Mouse (Mus musculus): Measurements from ENCODE around the gene March2.
"Not testable (repeated sequence)": the region's sequence is repeated elsewhere in the genome, so short reads cannot be mapped to it uniquely, and the experiment has no call there.

The March2 gene

GRCm38 (mm10) chr17:33718384-33718881 lies at the start of gene March2:
March2 (minus strand) TSS chr17:33718670.
- DNase-seq (ENCODE audit: low spot score), result peak; percentile 98

- DNase-seq (ENCODE audit: low spot score), result no peak
Observed at GRCm38 (mm10) chr17:33766389-33766788, 47.9 kb upstream of the March2 start.

- peak; percentile 99 for DNase-seq (ENCODE audit: low spot score)
Observed at GRCm38 (mm10) chr17:33760255-33761165, 42.0 kb upstream of the March2 start, which contains the start of gene Rab11b. Rab11b (minus strand) TSS chr17:33760530.

GRCm38 (mm10) chr17:33759767-33760254 lies 41.3 kb upstream of the March2 start:
- peak; percentile 94 for DNase-seq (ENCODE audit: low spot score)

DNA sequence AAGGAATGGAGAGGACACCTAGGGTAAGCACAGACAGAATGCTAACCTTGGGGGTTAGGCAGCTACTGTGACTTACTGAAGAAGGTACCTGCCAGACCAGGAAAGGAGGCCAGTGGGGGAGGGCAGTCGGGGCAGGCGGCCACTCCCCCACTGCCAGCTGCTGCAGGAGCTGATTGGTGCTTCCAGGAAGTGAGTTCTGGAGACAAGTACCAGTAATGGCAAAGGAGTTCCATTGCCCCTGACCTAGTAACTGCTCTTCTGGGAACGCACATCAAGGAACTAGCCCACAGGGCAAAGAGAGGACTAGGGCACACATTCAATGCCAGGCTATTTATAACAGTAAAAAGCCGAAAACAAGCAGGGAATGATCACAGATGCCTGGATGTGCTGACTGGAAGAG lies 38.8 kb upstream of the March2 start:
- no peak for DNase-seq (ENCODE audit: low spot score)

DNA sequence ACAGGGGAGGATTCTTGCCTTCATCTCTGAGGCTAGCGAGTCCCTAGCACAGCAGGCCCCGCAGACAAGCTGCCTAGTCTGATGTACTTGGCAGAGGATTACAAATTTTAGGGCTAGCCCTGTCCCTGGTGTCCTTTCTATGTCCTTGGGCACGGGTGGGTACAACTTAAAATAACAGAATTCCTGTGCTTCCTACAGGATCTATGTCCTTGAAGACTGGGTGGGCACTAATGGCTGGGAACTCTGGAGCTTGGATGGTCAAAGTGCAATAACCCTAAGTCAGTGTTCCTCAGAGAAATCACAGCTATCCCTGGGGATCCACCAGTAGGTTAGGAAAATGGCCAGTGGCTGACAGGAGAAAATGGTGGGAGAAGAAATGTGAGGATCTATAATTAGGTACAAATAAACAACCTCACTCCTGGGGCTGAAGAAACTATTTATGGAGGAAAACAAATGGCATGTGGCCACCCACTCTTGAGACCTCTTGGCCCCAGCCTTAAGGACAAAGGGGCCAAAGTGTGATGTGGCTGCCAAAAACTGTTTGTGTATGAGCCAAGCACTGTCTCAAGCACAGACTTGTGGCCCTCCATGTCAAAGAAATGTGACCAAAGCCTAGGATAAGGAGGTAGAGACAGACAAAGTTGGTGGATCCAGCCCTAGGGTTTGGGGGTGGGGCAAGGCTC lies 37.8 kb upstream of the March2 start:
- no peak for DNase-seq (ENCODE audit: low spot score)

- DNase-seq (ENCODE audit: low spot score), result no peak
Observed at GRCm38 (mm10) chr17:33755418-33756107, 37.1 kb upstream of the March2 start.

DNA sequence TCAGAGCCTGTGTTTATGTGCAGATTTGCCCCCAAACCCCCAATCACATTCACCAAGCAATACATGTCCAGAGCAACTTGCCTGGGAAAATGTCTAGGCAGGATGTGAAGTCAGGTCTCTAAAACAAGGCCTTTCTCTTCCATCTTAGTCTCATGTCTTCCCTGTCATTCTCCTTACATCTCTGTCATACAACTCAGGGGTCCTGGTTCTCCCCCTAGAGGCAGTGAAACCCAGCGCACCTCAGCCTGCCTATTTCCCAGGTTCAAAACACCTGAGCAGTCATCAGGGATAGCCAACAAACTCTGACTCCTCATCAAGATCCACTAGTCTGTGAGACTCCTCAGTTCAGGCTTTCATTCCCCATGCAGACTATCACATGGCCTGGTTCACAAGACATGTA lies 36.2 kb upstream of the March2 start:
- DNase-seq (ENCODE audit: low spot score), result no peak

GRCm38 (mm10) chr17:33752297-33752696 lies 33.8 kb upstream of the March2 start:
- no peak for DNase-seq (ENCODE audit: low spot score)

DNA sequence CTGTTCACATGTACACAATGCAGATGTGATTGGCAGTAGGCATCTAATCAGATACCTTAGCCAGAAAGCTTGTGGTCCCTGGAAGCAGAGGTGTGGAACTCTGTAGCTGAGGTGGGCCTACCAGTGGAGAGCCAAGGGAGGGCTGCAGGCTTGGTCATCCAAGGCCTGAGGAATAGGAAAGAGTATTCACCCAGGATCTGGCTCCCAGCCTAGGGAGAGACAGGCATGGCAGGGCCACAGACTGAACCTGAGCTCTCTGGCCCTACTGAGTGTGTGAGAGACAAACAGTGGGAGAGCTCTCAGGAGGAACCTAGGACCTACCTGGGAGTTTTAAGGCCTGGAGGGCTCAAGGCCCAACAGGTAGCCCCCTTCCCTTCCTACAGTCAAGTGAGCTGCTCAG lies 32.7 kb upstream of the March2 start:
- no peak for DNase-seq (ENCODE audit: low spot score)

- DNase-seq (ENCODE audit: low spot score), result no peak
Observed at GRCm38 (mm10) chr17:33749451-33749850, 31.0 kb upstream of the March2 start.

DNA sequence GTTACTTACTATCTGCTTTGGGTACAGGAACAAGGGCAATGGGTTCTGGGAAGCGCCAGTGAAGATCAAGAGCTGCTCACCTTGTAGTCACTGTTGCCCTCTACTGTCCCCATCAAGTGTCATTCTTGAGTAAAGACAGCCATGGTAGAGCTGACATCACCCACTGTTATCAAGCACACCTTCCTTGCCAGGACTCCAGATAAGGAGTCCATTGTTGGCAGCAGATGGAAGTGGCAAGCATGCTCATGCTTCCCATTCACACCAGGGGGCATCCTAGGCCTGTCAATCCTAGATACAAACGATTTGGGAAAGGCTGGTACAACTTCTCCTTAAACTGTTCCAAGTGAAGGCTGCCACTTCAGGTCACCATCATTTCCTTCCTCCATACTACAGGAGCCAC lies 27.5 kb upstream of the March2 start:
- no peak for DNase-seq (ENCODE audit: low spot score)

DNA sequence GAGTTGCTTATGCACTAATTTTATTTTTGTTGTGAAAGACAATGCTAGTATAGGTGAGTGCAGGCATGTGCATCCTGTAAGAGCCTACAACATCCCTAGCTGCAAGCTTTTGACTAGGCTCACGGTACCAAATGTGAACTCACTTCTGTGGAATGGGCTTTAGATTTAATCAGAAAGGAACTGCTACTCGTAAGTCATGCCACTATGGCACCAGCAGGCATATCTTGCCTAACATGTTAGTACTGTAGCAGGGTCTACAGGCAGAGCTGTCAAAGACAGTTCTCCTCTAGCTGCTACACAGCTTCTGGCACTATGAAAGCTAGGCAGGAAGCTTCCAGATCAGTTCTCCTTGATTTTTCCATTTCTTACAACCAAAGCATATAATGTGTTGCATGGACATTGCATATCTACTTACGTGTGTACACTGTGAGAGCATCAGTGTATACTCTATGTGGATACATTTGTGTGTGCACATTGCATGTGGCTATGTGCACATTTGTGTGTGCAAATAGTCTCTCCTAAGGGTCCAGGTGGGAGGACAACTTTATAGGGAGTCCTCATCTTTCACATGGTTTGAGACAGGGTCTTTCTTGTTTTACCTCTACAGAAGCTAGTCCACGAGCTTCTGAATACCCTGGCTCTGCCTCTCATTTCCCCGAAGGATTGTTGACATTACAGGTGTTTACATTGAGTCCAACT lies 26.4 kb upstream of the March2 start:
- DNase-seq (ENCODE audit: low spot score), result no peak

- DNase-seq (ENCODE audit: low spot score), result no peak
Observed at GRCm38 (mm10) chr17:33742420-33742819, 23.9 kb upstream of the March2 start.

GRCm38 (mm10) chr17:33733526-33733925 lies 15.1 kb upstream of the March2 start:
- not testable (repeated sequence) for DNase-seq (ENCODE audit: low spot score)

GRCm38 (mm10) chr17:33732556-33733083 lies 14.2 kb upstream of the March2 start:
- not testable (repeated sequence) for DNase-seq (ENCODE audit: low spot score)

DNA sequence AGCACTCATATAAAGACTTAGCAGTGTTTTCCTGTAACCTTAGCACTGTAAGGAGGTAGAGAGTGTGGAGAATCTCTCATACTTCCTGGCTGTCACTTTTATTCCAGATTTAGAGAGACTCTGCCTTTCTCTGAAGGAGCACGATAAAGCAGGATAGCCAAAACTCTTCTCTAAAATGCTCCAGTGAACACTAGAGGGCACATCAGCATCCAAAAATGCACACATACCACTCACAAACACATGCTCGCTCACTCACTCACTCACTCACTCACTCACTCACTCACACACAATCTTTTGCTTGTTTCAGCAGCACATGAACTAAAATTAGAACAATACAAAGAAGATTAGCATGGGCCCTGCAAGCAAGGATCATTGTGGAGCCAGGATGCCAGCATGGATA lies 10.7 kb upstream of the March2 start:
- DNase-seq (ENCODE audit: low spot score), result no peak

GRCm38 (mm10) chr17:33728396-33728795 lies 9.9 kb upstream of the March2 start:
- no peak for DNase-seq (ENCODE audit: low spot score)

DNA sequence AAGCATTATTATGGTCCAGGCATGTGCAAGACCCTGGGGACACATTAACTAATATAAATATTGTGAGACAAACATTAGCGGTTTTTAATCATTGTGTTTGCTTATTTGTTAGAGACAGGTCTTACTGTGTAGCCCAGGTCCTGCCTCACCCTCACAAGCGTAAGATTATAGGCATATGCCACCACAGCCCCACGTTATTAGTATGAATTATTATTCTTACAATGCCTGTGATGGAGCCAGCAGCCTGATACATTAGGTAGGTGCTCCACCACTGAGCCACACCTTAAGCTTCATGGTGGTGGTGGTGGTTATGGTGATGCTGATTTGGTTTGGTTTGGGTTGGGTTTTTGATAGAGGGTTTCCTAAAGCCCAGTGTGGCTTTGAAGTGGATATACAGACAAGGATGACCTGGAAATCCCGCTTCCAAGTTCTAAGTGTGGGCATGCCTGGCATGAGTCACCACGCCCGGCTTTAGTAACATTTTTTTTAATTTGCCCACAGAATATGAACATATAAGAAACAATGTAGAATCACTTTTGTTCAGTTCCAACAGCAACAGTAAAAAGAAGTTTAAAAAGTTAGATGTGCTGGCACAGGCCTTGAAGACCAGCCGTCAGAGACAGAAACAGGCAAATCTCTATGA lies 1.4 kb upstream of the March2 start:
- DNase-seq (ENCODE audit: low spot score), result no peak

GRCm38 (mm10) chr17:33718944-33719725 lies 665 bp upstream of the March2 start:
- DNase-seq (ENCODE audit: low spot score), result no peak

Measured in ovary, postnatal 14 days (tissue).